Mouse (Mus musculus) ovary, postnatal 10 days (tissue): ENCODE measurements at regions not wholly inside any gene's neighbourhood (a gene's known extent, or its start where the extent isn't known, plus 50 kb on each side); places are given as distances from the start of the nearest gene placed in this dataset.
"Not testable (repeated sequence)": the region's sequence is repeated elsewhere in the genome, so short reads cannot be mapped to it uniquely, and the experiment has no call there.

Source experiments
- DNase-seq: peaks from one replicate; pipeline ENCODE4 v3.0.0; 2022; ENCODE audit warnings: low spot score

DNA sequence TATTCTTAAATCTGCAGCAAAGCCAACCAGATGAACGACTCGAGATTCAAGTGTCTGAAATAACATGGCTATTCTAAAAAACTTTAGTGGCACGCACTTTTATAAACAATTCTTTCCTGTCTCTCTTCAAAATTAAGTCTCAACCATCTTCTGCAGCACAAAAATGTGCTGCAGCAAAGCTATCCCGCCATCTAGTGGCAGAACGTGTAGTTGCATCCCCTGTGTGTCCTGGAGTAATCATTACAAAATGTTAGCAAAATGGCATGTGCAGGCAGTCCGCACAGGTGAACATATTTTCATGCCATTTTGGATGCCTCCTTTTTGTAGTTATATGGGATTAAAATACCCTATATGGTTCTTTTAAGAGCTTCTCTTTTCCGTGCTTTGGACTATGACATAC is 293.1 kb upstream of the Slc7a14 start:
- DNase-seq: peak; percentile 63

DNA sequence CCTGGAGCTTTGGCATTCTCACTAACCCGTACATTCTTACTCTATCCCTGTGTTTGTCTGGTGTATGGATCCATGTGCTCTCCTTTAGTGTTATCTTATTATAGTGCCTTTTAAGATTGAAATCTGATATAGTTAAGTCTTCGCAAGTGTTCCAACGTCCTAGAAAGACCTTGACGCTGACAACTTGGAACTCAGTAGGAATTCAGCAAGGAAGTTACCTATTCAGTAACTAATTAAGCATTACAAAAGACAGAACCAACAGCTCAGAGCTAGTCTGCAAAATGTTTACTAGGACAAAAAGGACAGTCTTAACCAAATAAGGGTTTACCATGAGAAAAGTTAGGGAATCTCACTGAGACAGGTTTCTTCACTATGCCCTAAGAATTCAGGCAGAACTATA is 286.4 kb upstream of the Slc7a14 start:
- not testable (repeated sequence) for DNase-seq

DNA sequence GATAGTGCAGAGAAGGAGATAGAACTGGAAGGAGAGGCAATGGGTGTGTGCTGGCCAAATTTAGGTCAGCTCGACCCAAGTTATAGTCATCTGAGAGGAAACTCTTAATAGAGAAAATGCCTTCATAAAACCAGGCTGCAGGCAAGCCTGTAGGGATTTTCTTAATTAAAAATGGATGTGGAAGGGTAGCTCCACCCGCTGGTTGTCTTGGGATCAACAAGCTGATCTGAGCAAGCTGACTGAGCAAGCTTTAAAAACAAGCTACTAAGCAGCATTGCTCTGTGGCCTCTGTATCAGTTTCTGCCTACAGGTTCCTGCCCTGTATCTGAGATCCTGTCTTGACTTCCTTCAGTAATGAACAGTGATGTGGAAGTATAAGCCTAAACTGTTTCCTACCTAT is 275.8 kb upstream of the Slc7a14 start:
- DNase-seq: no peak

DNA sequence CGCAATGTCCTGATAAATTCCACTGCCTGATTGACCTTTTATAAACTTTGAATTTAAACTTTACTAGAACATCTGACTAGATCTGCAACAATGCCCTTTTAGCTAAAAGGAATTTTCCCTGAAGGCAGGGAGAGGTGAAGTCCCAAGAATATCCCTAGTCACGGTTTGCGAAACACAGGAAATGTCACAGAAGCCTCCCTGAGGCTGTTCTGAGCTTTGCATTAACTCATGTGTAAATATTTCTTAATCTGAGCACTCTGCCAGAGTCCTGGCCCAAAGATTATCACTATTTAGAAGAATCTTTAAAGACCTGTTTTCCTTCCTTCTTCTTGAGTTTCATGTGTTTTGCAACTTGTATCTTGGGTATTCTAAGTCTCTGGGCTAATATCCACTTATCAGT is 263.7 kb upstream of the Slc7a14 start:
- no peak for DNase-seq
